Mouse (Mus musculus): Measurements from ENCODE around the gene Bbx.

Bbx gene

DNA sequence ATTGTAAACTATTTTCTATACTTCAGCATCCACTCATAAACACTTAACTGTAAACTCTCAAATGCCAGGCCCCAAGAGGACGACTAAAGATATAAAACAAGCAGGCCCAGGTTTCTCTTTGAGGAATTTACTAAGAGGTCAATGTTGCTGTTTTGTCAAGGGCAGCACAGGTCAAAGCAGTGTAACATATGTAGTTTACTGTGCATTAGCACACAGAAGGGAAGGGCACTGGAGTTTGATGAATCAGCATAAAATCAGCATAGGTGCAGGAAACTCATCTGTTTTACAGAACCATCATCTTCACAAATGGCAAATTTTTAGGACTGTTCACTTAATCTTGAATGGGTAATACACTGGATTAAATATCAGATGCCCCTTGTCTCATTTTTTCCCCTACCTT, 205.9 kb downstream of the Bbx start:
- DNase-seq, result no peak

DNA sequence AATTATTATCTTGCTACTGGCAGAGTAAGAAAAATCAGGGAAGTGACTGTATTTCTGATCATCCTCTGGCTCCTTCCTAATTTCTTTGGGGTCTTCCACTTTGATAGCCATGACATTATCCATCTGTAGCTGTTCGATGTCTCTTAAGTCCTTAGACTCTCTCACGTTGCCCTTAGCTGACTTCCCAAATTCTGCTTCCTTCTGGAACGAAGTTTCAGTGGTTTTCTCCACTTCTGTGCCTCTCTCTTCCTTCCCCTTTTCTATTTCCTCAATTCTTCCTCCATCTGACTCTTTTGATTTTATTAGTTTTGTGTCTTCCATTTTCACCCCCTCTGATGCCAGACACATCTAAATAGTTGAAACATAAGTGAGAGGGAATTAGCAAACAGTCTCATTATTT, 207.2 kb downstream of the Bbx start:
- DNase-seq, result no peak

DNA sequence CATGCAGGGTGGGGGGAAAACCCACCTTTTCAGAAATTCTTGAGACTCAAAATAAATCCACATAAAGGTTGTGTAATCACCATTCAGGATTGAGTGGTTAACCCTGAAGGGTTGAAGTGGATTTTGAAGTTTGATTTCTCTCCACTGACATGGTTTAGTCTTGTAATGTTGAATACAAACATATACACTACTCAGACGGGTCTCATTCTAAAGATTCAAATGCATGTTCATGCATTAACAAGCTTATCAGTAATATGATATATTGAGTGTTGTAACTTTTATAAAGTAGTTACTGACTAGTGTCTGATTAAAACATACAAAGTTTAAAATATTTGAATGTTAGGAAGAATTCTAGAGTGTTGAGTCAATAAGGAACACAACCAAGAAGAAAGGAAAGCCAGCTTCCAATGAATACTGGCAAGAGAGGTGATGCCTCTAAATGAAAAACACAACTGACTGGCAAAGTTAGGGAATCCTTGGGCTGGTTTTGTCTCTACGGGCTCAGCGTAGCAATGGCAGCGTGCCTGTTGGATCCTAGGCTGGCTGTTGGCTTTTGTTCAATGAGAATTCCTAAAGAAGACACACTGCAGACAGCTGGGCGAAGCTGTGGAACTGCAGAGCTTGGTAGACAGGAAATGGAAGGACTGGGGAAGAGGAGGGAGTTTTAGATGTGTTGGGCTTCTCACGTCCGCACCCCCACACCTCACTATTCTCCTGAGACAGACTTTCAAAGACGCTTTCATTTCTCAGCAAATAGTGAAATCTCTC, 211.3 kb downstream of the Bbx start:
- DNase-seq, result peak; percentile 33 to 42

DNA sequence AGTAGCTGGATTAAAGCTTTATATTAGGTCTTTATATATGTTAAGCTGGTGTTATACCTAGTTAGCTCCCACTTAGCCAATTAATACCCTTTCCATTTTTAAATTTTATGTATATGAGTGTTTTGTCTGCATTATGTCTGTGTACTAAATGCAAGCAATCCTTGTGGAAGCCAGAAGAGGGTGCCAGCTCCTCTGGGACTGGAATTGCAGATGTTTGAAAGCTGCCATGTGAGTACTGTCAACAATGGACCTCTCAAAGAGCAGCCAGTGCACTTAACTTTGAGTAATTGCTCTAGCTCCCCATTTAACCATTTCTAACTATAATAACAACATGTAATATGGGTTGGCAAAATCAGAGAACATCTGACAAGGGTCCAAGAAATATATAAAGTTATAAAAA, 215.1 kb downstream of the Bbx start:
- DNase-seq, result no peak

DNA sequence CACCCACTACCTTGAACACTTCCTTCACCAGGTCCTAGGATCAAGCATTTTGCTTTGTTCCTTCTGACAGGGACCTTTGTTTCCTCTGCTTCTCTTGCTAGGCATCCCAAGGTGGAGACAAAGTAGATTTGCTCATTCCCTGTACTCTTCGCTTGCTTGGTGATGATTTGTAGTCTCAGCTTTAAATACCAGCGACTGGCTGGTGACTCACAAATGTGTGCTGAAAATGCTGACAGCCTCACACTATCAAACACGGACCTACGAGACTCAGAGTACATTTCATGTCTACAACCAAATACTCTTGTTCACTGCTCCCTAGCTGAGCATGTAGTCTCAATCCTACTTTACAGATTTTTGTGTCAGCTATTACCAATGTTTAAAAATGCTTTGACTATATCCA, 220.5 kb downstream of the Bbx start:
- no peak for DNase-seq

DNA sequence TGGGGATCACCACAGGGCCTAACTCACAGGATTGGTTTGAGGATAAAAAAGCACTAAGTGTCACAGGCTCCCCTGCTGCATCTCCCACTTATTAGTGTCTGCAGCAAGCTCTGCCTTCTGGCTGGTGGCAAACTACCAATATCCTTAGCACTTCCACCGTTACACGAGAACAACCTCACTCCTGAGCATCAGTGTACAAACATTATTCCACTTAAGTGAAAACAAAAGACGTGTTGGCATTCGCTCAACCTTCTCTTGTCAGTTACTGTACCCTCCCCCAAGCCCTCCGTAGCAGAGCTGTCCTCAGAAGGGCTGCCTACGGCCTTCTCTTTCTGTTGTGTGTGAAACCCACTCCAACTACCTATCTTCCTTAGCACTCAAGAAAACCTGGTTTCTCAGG, 221.0 kb downstream of the Bbx start:
- DNase-seq, result no peak

DNA sequence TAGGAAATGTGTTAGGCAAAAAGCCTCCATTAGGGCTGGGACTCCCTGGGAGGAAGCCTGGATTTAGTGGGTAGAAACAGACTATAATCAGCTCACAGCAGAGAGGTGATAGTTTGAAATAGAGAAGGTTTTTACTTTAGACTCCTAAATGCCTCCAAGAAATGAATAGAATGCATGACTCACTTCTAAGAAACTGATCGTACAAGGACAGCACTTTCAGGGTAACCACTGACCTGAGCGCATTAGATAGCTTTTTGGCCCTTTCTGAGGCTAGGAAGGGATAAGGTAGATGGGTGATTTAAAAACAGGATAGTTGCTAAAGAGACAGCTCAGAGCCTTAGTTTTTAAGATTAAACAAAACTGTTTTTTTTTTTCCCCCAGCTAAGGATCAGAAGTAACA, 221.4 kb downstream of the Bbx start:
- DNase-seq, result no peak

DNA sequence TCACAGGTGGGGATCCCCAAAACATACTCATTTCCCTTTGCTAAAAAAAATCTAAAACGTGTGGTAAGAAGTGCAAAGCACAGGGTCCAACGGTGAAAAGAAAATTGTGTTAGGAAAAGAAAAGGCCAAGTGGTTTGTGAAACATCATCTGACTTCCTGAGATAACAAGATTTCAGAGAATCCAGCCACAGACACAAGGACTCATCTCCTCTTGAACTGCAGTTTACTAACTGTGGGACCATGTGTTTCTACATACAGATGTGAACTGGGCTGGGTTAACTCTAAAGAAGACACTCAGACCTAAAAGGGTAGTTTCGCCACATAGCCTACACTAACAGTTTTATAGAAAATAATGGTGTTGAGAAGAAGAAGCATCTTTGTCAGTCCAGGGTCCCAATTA, 227.2 kb downstream of the Bbx start:
- no peak for DNase-seq

DNA sequence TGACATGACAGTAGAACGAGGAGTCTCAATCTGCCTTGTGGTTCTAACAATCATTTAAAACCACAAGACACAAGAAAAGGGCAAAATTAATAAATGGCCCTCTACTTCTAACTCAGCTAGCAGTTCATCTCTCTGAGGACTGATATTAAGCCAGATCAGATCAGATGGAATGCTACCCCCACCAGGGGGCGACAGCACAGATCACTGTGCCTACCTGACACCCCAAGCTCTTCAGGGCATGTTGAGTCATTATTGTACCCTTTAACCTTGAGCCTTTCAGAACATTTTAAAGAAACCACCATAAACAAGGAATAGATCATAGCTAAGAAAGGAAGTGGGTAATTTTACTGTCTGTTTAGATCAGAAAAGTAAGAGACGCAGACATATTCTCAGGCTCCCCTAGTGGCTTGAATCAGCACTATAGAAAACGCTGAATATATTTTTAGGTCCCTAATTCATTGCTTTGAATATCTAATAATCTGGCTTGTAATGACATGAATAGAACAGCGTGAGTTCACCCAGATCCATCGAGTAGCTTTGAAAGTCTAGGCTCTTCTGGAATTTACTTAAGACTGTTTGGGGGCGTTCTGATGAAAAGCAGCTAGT, 230.5 kb downstream of the Bbx start:
- peak; percentile 45 to 57 for DNase-seq

DNA sequence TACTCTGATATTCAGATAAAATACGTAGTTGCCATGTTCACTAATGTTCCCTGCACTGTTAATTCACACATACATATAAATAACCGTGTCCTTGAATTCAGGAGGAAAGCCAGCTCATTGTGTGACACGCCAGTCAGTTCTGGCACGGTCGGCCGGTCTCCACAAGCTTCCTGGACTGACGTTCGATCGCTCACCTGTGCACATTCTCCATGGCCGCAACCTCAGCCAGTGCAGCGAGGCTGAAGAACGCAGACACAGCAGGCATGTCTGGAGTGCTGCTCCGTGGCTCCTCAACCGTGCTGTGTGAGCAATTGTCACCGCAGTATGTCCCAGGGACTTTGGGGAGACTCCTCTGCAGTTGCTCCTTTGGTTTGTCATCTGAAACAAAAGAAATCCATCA, 232.0 kb downstream of the Bbx start:
- DNase-seq, result peak; percentile 48 to 72

DNA sequence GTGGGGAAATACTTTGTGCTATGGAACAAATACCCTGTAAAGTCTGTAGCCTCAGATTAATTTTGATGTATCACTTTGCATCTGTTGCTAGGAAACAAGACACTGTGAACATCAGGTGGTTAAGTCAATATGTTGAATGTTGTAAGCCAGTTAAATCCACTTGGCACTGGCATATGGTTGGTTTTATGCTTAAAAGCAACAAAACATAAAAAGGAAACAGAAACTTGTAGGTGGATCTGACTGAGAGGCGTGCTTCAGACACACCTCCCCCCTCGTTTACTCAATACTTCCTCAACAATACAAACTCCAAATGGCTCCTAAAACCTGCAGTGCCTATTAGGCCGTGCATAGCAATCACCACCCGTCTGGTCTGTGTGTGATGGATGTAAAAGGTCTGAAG, 236.1 kb downstream of the Bbx start:
- no peak for DNase-seq

DNA sequence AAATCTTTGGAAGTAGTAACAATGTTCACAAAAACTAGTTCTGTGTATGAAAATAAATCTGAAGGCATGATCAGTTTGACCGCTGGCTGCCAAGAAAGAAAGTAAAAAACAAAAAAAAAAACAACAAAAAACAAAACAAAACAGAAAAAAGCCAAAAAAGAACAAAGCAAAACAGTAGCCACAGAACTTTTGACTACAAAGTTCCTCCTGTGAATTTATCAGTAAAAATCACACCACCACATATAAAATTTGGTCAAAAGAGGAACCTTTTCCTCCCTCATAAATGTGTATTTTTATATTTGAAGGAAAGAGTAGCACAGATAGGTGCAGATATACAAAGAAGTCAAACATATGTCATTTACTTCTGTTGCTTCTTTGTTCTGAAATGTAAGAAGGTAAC, 239.6 kb downstream of the Bbx start:
- DNase-seq, result no peak

DNA sequence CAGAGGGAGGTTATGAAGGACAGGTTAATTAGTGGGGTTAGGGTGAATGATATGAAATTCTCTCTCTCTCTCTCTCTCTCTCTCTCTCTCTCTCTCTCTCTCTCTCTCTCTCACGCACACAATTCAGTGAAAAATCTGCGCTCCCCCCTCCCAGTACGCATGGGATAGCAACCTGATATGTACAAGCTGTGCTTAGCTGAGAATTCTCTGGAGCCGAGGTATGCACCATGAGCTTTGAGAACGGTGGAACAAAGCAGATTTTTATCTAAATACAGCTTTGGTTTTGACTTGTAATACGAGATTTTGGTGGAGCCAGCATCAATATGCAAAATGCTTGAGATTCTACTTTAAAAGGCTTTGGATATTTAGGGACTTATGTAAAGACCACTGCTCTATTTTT, 243.1 kb downstream of the Bbx start:
- DNase-seq, result no peak

DNA sequence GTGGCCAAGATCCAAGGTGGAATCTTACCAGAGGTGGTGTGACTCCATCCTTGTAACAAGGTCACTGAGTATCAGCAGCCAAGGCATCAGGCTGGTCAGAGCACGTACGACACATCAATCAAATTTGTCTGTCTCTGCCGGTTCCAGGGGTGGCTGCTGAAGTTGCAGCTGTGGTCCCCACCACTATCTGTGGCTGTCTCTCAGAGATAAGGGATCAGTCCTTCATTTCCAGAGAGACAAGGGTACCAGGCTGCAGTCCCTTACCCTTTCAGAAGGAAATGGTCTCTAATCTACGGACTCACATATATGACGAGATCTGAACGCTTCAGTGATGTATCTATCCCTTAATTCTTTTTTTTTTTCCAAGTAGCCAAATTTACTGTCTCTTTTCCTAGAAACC, 245.6 kb downstream of the Bbx start:
- DNase-seq, result no peak

DNA sequence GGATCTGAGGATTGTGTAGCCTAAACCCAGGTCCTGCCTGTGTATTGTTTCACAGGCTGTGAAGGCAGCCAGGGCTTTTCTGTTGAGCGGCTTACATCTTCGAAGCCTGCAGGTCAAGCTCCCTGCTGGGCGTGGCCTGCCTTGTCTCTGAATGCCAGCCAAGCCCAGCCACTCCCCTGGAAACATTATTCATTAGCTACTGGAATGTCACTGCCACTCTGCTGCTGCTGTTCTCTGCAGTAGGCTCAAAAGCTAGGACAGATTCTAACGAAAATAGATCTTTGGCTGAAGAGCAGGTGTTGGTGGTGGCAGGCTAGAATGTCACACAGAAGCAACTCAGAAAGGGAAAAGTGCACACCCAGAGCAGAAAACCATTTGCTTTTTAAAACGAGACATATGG, 247.1 kb downstream of the Bbx start:
- peak; percentile 44 to 50 for DNase-seq

DNA sequence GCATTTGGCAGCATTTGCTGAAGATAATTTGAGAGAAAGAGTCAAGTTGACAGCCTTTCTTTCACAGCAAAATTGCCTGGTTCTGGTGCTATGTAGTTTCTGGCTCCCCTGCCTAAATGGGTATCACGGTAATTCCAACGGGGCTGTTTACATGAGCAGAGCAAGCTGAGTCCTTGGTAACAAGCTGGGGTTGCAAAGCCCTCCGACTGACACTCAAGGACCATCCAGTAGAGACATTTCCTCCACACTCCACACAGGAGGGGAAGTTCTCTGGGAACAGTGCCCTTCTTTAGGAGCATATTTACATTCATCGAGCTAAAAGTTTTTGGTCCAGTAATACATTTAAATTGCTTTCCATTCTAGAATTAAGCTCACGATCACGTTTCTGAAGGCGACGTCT, 249.2 kb downstream of the Bbx start:
- no peak for DNase-seq

DNA sequence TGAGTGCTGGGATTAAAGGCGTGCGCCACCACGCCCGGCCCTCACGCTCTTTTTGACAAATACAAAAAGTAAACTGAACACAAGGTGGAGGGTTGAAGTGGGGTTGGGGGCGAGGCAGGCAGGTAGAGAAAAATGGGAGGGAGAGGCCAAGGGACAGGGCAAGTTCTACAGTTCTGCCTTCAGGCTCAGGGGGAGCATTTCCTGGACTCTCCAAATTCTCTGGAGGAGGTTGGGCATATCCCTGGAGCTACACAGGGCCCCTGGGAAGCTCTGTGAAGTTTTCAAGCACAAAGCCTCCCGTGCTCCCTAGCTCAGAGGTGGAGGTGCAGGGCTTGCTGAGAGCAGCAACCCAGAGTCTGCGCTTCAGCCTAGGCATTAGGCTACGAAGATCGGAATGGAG, 249.6 kb downstream of the Bbx start:
- no peak for DNase-seq

DNA sequence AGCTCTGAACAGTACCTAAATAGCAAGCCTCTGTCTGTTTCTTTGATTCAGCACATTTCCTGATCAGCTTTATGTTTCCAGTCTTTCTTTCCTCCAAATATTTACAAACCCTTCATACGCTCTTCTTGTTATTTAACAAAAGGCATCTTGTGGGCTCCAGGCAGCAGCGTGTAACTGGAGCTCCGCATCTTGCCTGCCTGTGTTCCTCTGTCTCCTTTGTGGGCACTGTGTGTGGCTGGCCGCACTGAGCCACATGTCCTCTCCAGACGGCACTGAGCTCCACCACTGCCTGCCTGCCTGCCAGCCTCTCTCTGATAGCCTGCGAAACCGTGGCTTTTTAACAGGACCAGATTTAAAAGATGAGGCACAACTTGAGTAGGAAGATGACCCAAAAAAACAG, 259.4 kb downstream of the Bbx start:
- DNase-seq, result no peak

DNA sequence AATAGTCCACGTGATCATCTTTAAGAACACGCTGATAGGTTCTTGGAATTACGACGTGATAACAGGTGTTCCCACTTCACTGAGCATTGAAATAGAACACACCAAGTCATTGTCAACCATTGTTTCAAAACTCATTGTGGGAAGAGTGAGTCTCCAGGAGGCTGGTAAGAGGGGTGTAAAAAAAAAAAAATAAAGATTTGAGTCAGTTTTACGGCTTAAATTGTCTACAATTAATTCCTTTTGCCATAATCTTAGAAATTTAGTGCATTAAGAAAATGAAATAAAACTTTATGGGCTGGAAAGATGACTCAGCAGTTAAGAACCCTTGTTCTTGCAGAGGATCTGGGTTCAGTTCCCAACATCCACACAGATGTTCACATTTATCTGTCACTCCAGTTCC, 261.4 kb downstream of the Bbx start:
- no peak for DNase-seq

DNA sequence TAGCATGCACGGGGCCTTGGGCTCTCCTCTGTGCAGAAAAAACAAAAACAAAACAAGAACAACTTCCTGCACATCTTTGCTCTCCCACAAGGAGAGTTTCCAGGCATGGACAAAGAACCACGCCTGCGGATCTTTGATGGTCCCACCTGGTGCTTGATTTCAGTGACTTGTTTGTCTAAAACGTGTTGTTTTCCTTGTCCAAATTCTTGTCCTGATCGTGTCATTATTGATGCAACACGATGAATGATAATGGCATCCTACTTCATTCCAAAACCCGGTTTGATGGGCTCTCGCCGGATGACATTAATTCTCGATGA, 264.2 kb downstream of the Bbx start:
- no peak for DNase-seq

DNA sequence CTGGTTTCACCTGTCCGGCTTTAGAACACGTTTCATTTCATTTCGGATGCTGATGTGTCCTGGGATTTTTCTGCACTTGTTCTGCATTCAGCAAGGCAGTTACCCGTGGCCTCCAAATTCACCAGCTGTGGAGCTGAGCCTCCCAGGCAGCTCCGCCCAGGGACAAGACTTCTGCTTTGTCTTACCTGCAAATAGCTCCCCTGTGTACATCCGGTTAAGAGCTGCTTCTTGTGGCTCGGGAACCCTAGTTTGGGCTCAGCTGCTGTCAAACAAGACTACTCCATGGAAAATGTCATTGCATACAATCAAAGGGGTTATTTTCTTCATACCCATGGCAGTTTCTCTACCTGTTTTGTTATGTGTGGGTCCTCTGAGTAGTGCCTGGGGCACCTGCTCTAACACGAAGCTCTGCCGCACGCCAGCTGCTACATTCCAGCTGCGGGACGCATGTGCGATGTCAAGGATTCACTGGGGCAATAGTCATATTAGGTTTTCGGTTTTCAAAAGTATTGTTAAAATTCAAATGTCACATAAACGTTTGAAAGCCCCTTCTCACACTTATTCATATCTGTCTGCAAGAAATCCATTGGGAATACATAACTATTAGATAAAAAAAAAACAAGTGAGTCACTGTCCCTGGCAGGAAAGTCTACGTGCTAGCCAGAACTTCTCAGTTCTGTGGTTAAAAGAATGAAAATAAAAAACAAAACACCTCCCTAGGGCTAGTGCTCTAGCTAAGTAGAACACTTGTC, 264.8 kb downstream of the Bbx start:
- no peak for DNase-seq

DNA sequence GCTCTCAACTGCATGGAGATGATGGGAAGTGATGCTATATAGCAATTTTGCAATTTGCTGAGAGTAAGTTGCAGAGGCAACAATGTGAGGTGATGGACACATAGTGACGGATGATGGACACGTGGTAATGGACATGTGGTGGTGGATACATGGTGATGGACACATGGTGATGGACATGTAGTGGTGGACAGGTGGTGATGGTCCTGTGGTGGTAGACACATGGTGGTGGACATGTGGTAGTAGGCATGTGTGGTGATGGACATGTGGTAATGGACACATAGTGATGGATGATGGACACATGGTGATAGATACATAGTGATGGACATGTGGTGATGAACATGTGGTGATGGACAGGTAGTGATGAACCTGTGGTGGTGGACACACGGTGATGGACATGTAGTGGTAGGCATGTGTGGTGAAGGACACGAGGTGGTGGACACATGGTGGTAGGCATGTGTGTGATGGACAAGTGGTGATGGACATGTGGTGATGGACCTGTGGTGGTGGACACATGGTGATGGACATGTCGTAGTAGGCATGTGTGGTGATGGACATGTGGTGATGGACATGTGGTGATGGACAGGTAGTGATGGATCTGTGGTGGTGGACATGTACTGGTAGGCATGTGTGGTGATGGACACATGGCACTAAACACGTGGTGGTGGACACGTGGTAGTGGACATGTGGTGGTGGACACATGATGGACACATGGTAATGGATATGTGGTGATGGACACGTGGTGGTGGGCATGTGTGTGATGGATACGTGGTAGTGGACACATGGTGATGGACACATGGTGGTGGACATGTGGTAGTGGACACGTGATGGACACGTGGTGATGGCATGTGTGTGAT, 271.5 kb downstream of the Bbx start:
- DNase-seq, result no peak

DNA sequence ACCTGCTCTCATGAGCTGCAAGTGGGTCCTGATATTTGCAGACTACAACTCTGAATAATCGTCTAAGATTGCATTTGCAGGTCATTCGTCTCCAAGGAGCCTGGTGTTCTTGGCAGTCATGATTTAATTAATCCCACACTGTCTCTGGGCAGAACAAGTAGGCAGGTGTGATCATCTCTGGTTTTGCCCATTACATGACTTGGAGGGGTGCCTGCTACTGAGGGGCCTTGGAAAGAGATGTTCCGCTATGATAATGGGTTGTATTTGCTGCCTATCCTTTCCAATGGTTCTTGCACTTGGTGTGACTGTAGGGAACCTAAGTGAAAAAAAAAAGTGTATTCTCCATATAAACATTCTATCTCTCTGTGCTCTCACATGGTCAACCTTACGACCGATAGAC, 273.6 kb downstream of the Bbx start:
- peak; percentile 30 to 32 for DNase-seq

DNA sequence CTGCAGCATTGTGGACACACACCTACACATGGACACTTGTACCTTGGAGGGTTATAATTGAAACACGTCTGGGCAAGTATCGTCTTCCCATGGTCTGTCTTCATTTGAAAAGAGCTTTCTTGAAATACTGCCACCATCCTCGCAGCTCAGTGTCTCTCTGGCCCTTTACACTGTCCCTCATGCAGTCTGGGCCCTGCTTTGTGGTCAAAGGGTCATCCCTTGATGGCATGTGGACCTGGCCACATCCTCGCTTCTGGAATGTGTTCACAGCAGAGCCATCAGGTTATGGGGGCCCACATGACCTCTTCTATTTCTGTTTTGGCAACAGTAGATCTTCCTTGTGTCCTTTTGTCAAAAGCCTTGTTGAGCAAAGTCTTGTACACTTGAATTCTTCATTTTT, 282.6 kb downstream of the Bbx start:
- DNase-seq, result no peak
